Mouse (Mus musculus) small intestine, adult 10 weeks (tissue): ENCODE results near the gene Ptgdr. TPM values are rescaled to one million over a fixed set of nuclear protein-coding genes. Genes with fewer than 3 reads are reported as not detected.

Experiments
- polyA plus RNA-seq: library from polyadenylated mRNA; stranded (reverse); fragments of 350-450 nt; fragmentation: Illumina TruSeq; extraction: RNeasy Lipid Tissue Mini Kit (QIAGEN cat#74804); gene quantifications from one replicate; pipeline ENCODE4 v1.2.3, GENCODE M21; 2014; ENCODE audit warnings: low replicate concordance

Gene Ptgdr
- 2.3 TPM for polyA plus RNA-seq

DNA sequence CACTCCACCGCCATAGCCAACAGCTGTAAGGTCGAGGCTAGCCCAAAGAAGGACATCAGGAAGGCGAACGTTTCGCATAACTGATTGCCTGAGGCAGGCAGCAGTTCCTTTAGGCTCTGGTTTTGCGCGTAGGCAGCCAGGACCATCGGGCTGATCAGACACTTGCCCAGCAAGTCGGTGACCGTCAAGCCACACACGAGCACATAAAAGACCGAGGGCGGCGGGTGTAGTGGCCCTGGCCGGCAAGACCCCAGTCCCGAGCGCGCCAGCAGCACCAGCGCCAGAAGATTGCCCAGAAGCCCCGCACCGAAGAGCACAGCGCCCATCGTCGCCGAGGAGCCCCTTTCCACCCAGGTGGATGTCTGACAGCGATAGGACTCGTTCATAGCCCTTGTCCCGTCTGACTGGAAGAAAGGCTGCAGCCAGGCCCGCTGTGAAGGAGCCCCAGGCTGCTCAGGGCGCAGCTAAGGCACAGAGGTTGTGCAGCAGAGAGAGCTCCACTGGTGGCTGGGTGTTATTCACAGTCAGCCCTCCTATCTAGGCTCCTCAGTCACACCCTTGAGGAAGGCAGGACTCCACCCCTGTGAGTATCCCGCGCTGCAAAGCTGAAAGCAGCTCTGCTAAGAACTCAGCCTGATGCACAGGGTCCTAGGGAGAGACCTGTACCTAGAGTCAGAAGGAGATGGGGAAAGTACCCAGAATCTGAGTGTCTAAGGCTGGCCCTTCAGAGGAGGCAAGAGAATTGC lies at the start of gene Ptgdr:
Gene Ptgdr (minus strand): TSS at position 508 of the 746 bp plus-strand sequence.

Other genes with a start within 250 kb of the Ptgdr start
- gene Gm5624, start 231.4 kb downstream of the Ptgdr start, polyA plus RNA-seq: not detected
- gene Gm8257, start 152.9 kb downstream of the Ptgdr start, polyA plus RNA-seq: not detected
- gene Gm8267, start 109.0 kb downstream of the Ptgdr start, polyA plus RNA-seq: not detected
- 2.5 TPM for gene Ptger2, start 128.8 kb upstream of the Ptgdr start, polyA plus RNA-seq